Mouse (Mus musculus) ES-E14 (cell line): ENCODE measurements at regions not wholly inside any gene's neighbourhood (a gene's known extent, or its start where the extent isn't known, plus 50 kb on each side); places are given as distances from the start of the nearest gene placed in this dataset.

ENCODE experiments used
- CHD2 ChIP-seq: IDR thresholded peaks from 2 replicates; pipeline ENCODE4 v1.6.1; 2014; ENCODE audit warnings: mild to moderate bottlenecking, low read depth, low read length, inconsistent platforms
- MAFK ChIP-seq: IDR thresholded peaks from 2 replicates; pipeline ENCODE4 v1.6.1; 2014; ENCODE audit warnings: mild to moderate bottlenecking, low read depth, low read length, inconsistent platforms; ENCODE audit not compliant: insufficient read depth
- ZC3H11A ChIP-seq: IDR thresholded peaks from 2 replicates; pipeline ENCODE4 v1.6.1; 2012; ENCODE audit warnings: low read depth, mild to moderate bottlenecking, inconsistent platforms, low read length, borderline replicate concordance
- ZNF384 ChIP-seq: IDR thresholded peaks from 2 replicates; pipeline ENCODE4 v1.6.1; 2012; ENCODE audit warnings: low read depth, low read length, inconsistent platforms

GRCm38 (mm10) chr6:94385531-94385930 is 101.8 kb upstream of the Magi1 start:
- TF ChIP-seq ZC3H11A (no peak), CHD2 (no peak), MAFK (no peak), ZNF384 (no peak)
